Mouse (Mus musculus): ENCODE measurements around the gene Olfr1412. TPM values are rescaled to one million over a fixed set of nuclear protein-coding genes. Genes with fewer than 3 reads are reported as not detected.

Olfr1412 gene
- polyA plus RNA-seq, 2 experiments = not detected

DNA sequence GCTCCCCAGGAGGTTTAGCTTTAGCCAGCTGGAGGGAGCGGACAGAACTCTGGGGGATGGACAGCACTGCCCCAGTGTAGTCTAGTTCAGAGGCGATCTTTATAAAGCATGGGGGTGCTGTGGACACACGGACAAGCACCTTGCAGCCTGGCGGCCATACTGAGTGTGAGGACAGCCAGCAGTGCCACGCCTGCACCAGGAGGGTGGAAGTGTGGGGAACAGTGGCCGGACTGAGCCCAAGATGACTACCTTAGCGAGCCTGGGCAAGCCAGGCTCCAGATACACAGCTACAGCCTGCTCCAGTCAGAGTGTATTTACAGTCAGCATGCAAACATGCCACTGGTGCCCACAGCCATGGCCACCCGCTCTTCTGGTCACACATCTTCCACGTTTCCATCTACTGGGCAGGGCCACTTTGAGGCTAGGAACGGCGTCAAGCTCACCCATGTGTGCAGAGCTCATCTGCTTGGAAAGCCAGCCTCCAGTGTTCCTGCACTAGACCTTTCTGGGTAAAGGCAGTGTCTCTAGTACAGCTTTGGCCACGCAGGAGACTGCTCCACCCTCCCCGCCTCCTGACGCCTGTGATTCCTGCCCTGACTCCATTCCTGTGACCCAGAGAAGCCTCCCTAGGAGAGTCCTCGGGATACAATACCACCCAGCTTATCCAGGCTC is 52.1 kb downstream of the Olfr1412 start:
- Histone ChIP-seq H3K36me3 (ENCODE audit: control insufficient read depth, insufficient read depth, low read length) (peaks cover 36% of the 10 kb centered on the region), H3K9ac (ENCODE audit: low read depth, low read length, severe bottlenecking) (no peak overlapping the region), H3K4me2 (replicated peaks; ENCODE audit: low read depth, low read length, severe bottlenecking) (no peak overlapping the region), H3K4me1 (ENCODE audit: control insufficient read depth, insufficient read depth, low read length) (peaks cover 6% of the 10 kb centered on the region), H3K27ac (replicated peaks; ENCODE audit: low read depth, low read length) (no peak overlapping the region), H3K27me3 (ENCODE audit: control insufficient read depth, insufficient read depth, low read length) (no peaks in the 10 kb centered on the region), H3K4me3 (replicated peaks; ENCODE audit: low read length) (no peak overlapping the region), H3K9me3 (ENCODE audit: control insufficient read depth, low read length) (no peaks in the 10 kb centered on the region)
- no peak for TF ChIP-seq POLR2A (IDR thresholded peaks at IDR 0.05; ENCODE audit: borderline replicate concordance, extremely low read depth, insufficient read depth, insufficient read length)
- DNase-seq (ENCODE audit: low spot score) (no peak), ATAC-seq (ENCODE audit: low FRiP score, low read depth) (no peak)
- WGBS = 92% methylated on average over 15 of the region's 15 CpGs

DNA sequence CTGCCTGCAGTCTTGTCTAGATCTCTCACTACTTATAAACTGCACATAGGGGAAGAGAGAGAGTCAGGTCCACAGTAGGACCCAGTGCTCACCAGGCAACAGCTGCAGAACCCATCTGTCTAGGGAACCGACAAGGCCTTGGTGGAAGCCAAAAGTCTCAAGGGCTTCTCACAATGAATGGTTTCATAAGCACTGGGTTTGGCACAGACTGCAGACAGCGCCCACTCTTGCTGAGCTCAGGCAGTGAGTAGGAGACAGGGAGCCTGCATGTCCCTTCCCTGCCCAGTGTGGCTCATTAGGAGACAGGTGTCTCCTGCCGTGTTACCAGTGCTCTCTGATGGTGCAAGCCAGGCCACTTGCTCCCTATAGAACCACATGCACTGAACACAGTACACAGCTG is 52.6 kb downstream of the Olfr1412 start:
- Histone ChIP-seq H3K4me2 (replicated peaks; ENCODE audit: low read depth, low read length, severe bottlenecking) (no peak overlapping the region), H3K9me3 (ENCODE audit: control insufficient read depth, low read length) (no peaks in the 10 kb centered on the region), H3K4me3 (replicated peaks; ENCODE audit: low read length) (no peak overlapping the region), H3K9ac (ENCODE audit: low read depth, low read length, severe bottlenecking) (no peak overlapping the region), H3K27me3 (ENCODE audit: control insufficient read depth, insufficient read depth, low read length) (no peaks in the 10 kb centered on the region), H3K4me1 (ENCODE audit: control insufficient read depth, insufficient read depth, low read length) (peaks cover 6% of the 10 kb centered on the region), H3K27ac (replicated peaks; ENCODE audit: low read depth, low read length) (no peak overlapping the region), H3K36me3 (ENCODE audit: control insufficient read depth, insufficient read depth, low read length) (peaks cover 36% of the 10 kb centered on the region)
- WGBS = 85% methylated on average over 3 of the region's 3 CpGs
- ATAC-seq (ENCODE audit: low FRiP score, low read depth) (no peak), DNase-seq (ENCODE audit: low spot score) (no peak)
- TF ChIP-seq POLR2A (IDR thresholded peaks at IDR 0.05; ENCODE audit: borderline replicate concordance, extremely low read depth, insufficient read depth, insufficient read length) = no peak

DNA sequence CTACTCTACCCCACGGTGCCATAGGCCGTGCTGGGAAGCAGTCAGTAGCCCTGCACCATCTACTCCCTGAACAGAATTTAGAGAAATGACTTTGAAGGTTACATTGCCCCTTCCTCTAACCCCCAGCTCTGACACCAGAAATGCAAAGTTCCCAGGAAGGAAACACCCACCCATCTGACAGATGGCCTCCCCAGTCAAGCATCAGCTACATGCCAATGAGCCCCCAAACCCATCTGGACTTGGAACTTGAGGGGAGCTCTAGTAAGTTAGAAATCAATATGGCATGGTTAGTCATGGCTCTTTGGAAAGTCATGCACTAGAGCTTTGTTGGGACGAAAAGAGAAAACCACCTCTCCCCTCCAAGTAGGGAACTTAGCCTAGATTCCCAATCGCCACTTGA is 53.2 kb downstream of the Olfr1412 start:
- H3K4me1 ChIP-seq (ENCODE audit: control insufficient read depth, insufficient read depth, low read length) = peaks cover 6% of the 10 kb centered on the region
- H3K4me2 ChIP-seq (replicated peaks; ENCODE audit: low read depth, low read length, severe bottlenecking) = no peak overlapping the region
- H3K4me3 ChIP-seq (replicated peaks; ENCODE audit: low read length) = no peak overlapping the region
- 96% methylated on average over 4 of the region's 4 CpGs for WGBS
- ATAC-seq (ENCODE audit: low FRiP score, low read depth) = no peak
- H3K9me3 ChIP-seq (ENCODE audit: control insufficient read depth, low read length) = no peaks in the 10 kb centered on the region
- H3K27ac ChIP-seq (replicated peaks; ENCODE audit: low read depth, low read length) = no peak overlapping the region
- TF ChIP-seq POLR2A (IDR thresholded peaks at IDR 0.05; ENCODE audit: borderline replicate concordance, extremely low read depth, insufficient read depth, insufficient read length) = no peak
- H3K36me3 ChIP-seq (ENCODE audit: control insufficient read depth, insufficient read depth, low read length) = peaks cover 36% of the 10 kb centered on the region
- no peak for DNase-seq (ENCODE audit: low spot score)
- no peaks in the 10 kb centered on the region for H3K27me3 ChIP-seq (ENCODE audit: control insufficient read depth, insufficient read depth, low read length)
- no peak overlapping the region for H3K9ac ChIP-seq (ENCODE audit: low read depth, low read length, severe bottlenecking)

DNA sequence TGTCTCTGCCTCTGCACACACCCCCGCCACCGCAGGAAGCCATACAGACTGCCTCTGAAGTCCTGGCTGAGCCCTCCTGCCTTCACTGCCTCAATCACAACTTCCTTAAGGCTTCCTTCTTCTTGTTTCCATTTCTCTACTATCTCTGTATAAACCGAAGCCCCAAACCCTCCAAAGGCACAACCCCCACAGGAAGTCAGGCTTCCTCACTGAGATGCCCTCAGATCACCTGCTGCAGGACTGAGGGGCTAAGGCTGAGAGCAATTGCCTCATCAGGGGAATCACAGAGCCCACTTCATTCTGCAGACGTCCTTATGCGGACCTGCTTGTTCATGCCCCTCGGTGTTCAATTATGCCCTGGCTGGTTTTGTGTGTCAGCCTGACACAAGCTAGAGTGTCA is 54.8 kb downstream of the Olfr1412 start:
- H3K4me1 ChIP-seq (ENCODE audit: control insufficient read depth, insufficient read depth, low read length) = peaks cover 6% of the 10 kb centered on the region
- DNase-seq (ENCODE audit: low spot score) = no peak
- no peak overlapping the region for H3K27ac ChIP-seq (replicated peaks; ENCODE audit: low read depth, low read length)
- peaks cover 36% of the 10 kb centered on the region for H3K36me3 ChIP-seq (ENCODE audit: control insufficient read depth, insufficient read depth, low read length)
- H3K4me2 ChIP-seq (replicated peaks; ENCODE audit: low read depth, low read length, severe bottlenecking) = peak overlapping the region; percentile 78
- no peak overlapping the region for H3K9ac ChIP-seq (ENCODE audit: low read depth, low read length, severe bottlenecking)
- H3K9me3 ChIP-seq (ENCODE audit: control insufficient read depth, low read length) = no peaks in the 10 kb centered on the region
- H3K27me3 ChIP-seq (ENCODE audit: control insufficient read depth, insufficient read depth, low read length) = no peaks in the 10 kb centered on the region
- no peak overlapping the region for H3K4me3 ChIP-seq (replicated peaks; ENCODE audit: low read length)
- TF ChIP-seq POLR2A (IDR thresholded peaks at IDR 0.05; ENCODE audit: borderline replicate concordance, extremely low read depth, insufficient read depth, insufficient read length) = no peak
- ATAC-seq (ENCODE audit: low FRiP score, low read depth) = no peak
- WGBS = 87% methylated on average over 6 of the region's 6 CpGs

Other genes with a start within 250 kb of the Olfr1412 start
- 99.4 and 110 TPM in 2 replicates for gene Ndufa10, start 111.9 kb upstream of the Olfr1412 start, polyA plus RNA-seq (2012; rRNA removed)
- 270 and 271 TPM in 2 replicates for gene Ndufa10, start 111.9 kb upstream of the Olfr1412 start, polyA plus RNA-seq (2014; fragmentation: Nextera tagmentation; extraction: Ambion mirVana)
- gene Olfr1416, start 100.7 kb upstream of the Olfr1412 start, polyA plus RNA-seq (2012; rRNA removed) = not detected in 2 replicates
- gene Olfr1416, start 100.7 kb upstream of the Olfr1412 start, polyA plus RNA-seq (2014; fragmentation: Nextera tagmentation; extraction: Ambion mirVana) = not detected in 2 replicates
- not detected in 2 replicates for gene Olfr1415, start 89.7 kb upstream of the Olfr1412 start, polyA plus RNA-seq (2012; rRNA removed)
- not detected in 2 replicates for gene Olfr1415, start 89.7 kb upstream of the Olfr1412 start, polyA plus RNA-seq (2014; fragmentation: Nextera tagmentation; extraction: Ambion mirVana)
- not detected in 2 replicates for gene Olfr1414, start 67.1 kb upstream of the Olfr1412 start, polyA plus RNA-seq (2012; rRNA removed)
- not detected in 2 replicates for gene Olfr1414, start 67.1 kb upstream of the Olfr1412 start, polyA plus RNA-seq (2014; fragmentation: Nextera tagmentation; extraction: Ambion mirVana)
- not detected in 2 replicates for gene Olfr1413, start 14.5 kb upstream of the Olfr1412 start, polyA plus RNA-seq (2012; rRNA removed)
- not detected in 2 replicates for gene Olfr1413, start 14.5 kb upstream of the Olfr1412 start, polyA plus RNA-seq (2014; fragmentation: Nextera tagmentation; extraction: Ambion mirVana)
- gene Olfr1411, start 8.6 kb downstream of the Olfr1412 start, polyA plus RNA-seq (2012; rRNA removed) = not detected in 2 replicates
- not detected in 2 replicates for gene Olfr1411, start 8.6 kb downstream of the Olfr1412 start, polyA plus RNA-seq (2014; fragmentation: Nextera tagmentation; extraction: Ambion mirVana)
- not detected in 2 replicates for gene Olfr1410, start 20.0 kb downstream of the Olfr1412 start, polyA plus RNA-seq (2012; rRNA removed)
- not detected in 2 replicates for gene Olfr1410, start 20.0 kb downstream of the Olfr1412 start, polyA plus RNA-seq (2014; fragmentation: Nextera tagmentation; extraction: Ambion mirVana)
- gene Olfr12, start 32.0 kb downstream of the Olfr1412 start, polyA plus RNA-seq (2012; rRNA removed) = not detected in 2 replicates
- not detected in 2 replicates for gene Olfr12, start 32.0 kb downstream of the Olfr1412 start, polyA plus RNA-seq (2014; fragmentation: Nextera tagmentation; extraction: Ambion mirVana)
- gene Cops9, start 56.2 kb downstream of the Olfr1412 start, polyA plus RNA-seq (2012; rRNA removed) = 204 and 208 TPM in 2 replicates
- gene Cops9, start 56.2 kb downstream of the Olfr1412 start, polyA plus RNA-seq (2014; fragmentation: Nextera tagmentation; extraction: Ambion mirVana) = 403 and 441 TPM in 2 replicates
- gene Otos, start 63.1 kb downstream of the Olfr1412 start, polyA plus RNA-seq (2012; rRNA removed) = 0.19 TPM in 1 of 2 replicates, not detected in the other
- gene Otos, start 63.1 kb downstream of the Olfr1412 start, polyA plus RNA-seq (2014; fragmentation: Nextera tagmentation; extraction: Ambion mirVana) = not detected in 2 replicates
- gene Gpc1, start 245.9 kb downstream of the Olfr1412 start, polyA plus RNA-seq (2012; rRNA removed) = 75.5 and 107 TPM in 2 replicates
- 72.8 and 76.2 TPM in 2 replicates for gene Gpc1, start 245.9 kb downstream of the Olfr1412 start, polyA plus RNA-seq (2014; fragmentation: Nextera tagmentation; extraction: Ambion mirVana)

Data from limb, embryonic 14.5 days (tissue).